Mouse (Mus musculus): ENCODE results near the gene Rsph3a.

DNA sequence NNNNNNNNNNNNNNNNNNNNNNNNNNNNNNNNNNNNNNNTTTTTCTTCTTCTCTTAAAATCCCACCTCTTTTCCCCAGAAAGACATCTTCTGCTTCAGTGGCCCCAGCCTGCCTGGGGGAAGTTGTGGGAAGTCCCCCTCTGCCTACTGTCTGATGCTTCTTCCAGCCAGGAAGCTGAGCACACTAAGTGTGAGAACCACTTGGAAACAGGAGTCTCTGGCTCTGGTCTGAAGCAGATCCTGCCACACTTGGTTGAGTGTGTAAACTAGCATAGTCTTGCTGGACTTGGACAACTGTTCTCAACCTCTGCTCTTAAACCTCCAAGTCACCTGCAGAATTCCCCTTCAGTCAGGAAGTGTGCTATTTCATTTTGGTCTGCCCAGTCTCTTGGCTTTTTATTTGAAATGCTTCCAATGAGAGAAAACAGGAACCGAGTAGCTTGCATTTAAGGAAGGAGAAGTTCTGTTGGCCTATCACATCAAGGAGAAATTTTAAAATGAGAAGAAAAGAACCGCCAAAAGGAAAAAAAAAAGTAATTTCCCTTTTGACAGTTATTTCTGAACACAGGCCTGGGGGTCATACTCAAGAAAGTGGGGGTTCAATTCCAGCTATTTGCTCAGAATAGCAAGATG, 30.7 kb upstream of the Rsph3a start:
- no peak for TF ChIP-seq CTCF (IDR thresholded peaks at IDR 0.05; ENCODE audit: control insufficient read depth, insufficient read depth, low read length)
- TF ChIP-seq POLR2A (IDR thresholded peaks at IDR 0.05; ENCODE audit: borderline replicate concordance, control insufficient read depth, low read depth, low read length): no peak
